Mouse (Mus musculus): Measurements from ENCODE around the gene Zfhx3.

The Zfhx3 gene

DNA sequence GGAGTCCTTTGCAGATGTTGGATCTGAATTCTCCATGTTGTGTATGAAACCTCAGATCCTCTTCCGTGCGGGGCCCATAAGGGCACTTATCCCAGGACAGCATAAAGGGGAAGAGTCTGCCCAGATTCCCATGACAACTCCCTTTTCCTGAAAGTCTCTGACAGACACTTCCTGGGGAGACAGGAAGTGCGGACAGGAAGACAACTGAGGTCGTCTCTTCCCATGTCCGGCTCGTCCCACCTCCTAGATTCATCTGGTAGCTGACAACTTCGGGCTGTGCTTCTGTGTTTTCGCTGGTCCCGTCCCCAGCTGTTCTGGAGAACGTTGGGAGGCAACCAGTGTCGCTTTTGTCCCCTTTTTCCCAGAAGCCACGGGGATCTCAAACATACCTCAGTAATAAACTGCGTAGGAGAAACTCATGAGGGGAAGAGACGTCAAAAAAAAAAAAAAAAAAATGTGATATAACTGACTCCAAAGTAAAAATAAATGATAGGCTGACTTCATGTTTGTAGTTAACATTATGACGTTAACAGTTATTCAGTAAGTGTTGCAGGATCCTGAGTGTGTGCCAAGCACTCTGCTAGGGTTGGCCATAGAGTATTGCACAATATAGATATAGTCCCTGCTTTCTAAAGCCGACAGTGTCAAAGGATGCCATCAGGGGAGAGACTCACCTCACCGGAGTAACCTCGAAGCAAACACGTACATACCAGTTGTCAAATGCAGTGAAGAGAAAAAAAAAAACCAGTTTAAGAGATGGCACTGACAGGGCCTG, 653.5 kb downstream of the Zfhx3 start:
- DNase-seq = no peak

- no peak for DNase-seq
These were observed 656.6 kb downstream of the Zfhx3 start for GRCm38 (mm10) chr8:108599003-108599402.

DNA sequence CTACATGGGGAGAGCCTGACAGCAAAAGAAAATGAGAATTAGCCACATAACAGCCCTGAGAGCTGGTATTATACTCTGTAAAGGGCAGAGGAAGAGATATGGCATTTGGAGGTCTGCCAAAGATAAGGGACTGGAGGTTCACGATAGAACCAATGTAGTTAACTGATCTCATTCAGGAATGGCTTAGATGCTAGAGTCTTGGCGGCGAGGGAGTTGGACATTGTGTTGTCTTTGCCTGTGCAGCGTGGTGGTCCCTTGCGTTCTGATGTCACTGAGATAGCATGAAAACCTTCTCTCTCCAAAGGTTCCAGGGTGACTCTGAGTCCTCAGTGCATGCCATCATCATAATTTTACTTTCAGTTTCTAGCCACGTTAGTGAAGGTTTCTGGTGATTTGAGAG, 657.1 kb downstream of the Zfhx3 start:
- DNase-seq = no peak

- no peak for DNase-seq
These were observed 666.2 kb downstream of the Zfhx3 start for GRCm38 (mm10) chr8:108608678-108609077.

GRCm38 (mm10) chr8:108609114-108609513, 666.7 kb downstream of the Zfhx3 start:
- no peak for DNase-seq

- no peak for DNase-seq
These were observed 668.8 kb downstream of the Zfhx3 start for GRCm38 (mm10) chr8:108611141-108611674.

GRCm38 (mm10) chr8:108611792-108612413, 669.5 kb downstream of the Zfhx3 start:
- no peak for DNase-seq

GRCm38 (mm10) chr8:108612815-108613214, 670.4 kb downstream of the Zfhx3 start:
- no peak for DNase-seq

- no peak for DNase-seq
These were observed 670.8 kb downstream of the Zfhx3 start for GRCm38 (mm10) chr8:108613280-108613679.

DNA sequence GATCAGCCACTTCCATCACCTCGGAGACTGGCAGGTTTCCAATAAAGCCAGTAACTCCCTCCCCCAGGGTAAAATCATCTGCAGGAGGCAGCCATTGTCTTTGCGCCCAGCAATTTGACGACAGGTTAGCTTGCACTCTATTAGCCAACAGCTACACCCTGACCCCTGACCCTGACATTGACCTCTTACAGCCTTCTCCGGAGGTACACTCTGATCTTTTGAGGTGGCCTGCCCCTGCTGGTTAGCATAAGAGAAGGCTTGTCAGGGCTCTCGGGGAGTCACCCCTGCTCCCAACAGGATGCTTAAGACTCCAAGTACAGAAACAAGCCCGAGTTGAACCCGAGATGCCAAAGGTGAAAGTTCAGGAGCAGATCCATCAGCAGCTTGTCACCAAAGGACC, 678.9 kb downstream of the Zfhx3 start:
- no peak for DNase-seq

DNA sequence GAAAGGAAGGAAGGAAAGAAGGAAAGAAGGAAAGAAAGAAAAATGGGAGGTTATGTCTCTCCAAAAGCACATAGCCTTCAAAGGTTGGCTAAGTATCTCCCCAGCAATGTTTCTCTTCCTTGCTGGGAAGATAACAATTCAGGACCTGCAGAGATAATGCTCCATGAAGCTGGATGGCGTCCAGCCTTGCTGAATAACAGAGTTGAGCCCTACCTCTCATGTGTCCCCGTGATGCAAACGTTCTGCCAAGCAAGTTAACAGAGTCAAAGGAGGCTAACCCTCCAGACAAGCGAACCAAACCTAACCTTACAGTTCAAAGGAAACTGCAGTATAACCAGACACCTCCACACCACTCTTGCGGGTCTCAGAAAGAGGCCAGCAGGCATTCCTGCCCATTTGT, 681.2 kb downstream of the Zfhx3 start:
- DNase-seq = no peak

DNA sequence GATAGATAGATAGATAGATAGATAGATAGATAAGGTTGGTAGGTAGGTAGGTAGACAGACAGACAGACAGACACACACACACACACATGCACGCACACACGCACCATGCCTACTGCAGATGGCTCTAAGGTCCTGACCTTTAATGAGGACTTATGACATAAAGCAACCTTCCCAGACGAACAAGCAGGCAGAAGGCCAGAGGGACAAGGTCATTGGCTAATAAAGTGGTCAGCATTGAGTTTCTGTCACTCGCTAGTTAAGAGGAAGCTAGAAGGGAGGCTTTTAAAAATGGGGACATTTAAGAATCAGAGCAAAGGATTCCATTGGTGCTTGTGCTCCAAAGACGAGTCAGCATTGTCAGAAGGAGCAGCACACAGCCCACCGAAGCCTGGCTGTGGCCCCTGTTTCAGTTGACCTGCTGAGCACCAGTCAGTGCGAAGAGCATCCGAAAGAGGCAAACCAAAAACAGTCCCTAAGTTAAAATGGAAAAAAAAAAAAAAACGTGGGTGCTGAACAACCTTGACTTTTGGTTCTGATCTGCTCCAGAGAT, 683.2 kb downstream of the Zfhx3 start:
- no peak for DNase-seq

GRCm38 (mm10) chr8:108631069-108631468, 688.6 kb downstream of the Zfhx3 start:
- no peak for DNase-seq

GRCm38 (mm10) chr8:108634282-108634681, 691.8 kb downstream of the Zfhx3 start:
- no peak for DNase-seq

GRCm38 (mm10) chr8:108637887-108638286, 695.4 kb downstream of the Zfhx3 start:
- no peak for DNase-seq

GRCm38 (mm10) chr8:108645660-108646059, 703.2 kb downstream of the Zfhx3 start:
- DNase-seq = no peak

GRCm38 (mm10) chr8:108647556-108647955, 705.1 kb downstream of the Zfhx3 start:
- DNase-seq = no peak

DNA sequence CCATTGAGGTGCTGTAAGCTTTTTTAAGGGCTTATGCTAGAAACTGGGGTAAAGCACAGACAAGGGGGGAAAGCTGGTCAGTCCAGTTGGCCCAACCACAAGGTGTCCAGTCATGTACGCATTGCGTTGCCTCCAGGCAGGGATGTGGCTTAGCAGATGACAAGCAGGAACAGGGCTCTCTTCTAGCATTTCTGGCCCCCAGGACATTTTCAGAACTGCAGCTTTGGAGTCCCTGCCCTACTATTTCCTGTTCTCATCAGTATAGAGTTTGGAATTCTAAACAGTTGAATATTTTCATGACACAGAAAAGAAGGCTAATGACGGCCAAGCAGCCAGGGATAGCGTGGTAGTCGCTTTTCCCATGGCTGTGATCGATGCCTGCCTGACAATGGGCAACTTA, 706.5 kb downstream of the Zfhx3 start:
- no peak for DNase-seq

DNA sequence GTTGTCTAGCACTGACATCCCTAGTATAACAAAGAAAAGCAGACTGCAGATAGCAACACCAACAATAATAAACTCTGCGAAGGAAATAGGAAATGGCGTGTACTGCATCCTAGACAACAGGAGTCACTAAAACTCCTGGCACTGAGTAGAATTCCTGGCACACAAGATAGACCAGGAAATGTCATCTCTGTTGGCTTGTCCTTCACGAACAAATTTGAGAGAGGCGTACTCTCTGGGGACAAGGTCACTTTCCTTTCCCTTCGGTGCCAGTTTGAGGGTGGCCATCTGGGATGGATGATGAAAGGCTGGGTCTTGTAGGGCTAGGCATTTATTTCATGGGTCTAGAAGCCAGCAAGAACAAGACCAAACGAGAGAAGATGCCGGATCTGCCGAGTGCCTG, 708.4 kb downstream of the Zfhx3 start:
- no peak for DNase-seq

- DNase-seq = no peak
These were observed 719.1 kb downstream of the Zfhx3 start for GRCm38 (mm10) chr8:108661486-108662093.

DNA sequence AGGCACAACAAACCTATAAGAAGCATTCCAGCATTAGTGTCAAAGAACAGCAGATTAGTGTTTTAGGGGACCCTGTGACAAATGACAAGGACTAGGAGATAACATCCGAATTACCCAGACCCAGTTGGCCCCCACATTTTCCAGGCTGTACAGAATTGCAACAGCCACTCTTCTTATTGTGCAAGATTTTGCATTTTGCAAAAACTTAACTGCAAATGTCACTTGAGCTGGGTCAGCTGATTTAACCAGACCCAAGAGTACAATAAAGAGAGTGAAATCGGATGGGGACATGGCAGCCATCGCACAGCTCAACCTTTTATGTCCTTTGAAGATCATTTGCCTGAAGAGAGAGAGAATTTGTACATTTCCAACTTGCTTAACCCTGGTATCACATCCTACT, 720.3 kb downstream of the Zfhx3 start:
- DNase-seq = no peak

- no peak for DNase-seq
These were observed 729.6 kb downstream of the Zfhx3 start for GRCm38 (mm10) chr8:108671939-108672515.

- DNase-seq = no peak
These were observed 732.6 kb downstream of the Zfhx3 start for GRCm38 (mm10) chr8:108675001-108675525.

All from thymus, adult 18-20 months (tissue).